In the genomic region with DNA sequence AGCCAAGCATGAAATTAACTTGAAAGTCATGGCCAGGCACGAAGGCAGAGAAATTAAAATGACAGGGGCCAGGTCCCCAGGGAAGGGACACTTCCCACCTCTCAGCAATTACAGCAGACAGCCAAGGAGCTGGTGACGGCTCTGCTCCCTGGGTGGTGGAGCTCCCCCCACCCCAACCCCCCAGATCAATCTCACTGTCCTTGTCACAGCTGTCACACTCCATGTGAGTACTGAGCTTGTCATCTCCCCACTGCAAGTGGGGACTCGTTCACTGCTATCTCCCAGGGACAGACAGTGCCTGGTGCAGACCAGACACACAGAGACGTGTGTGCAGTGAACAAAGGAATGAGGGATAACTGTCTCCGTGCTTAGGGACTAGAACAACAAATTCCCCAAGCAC, we compare ENCODE assay signal across 14 mouse cellular contexts.
A peak's percentile ranks its signal among the peaks of the same experiment; 100 is the strongest.
DNase-seq lines count a peak whose midpoint lies in the region; ATAC-seq and TF ChIP-seq lines count a peak whose summit lies in the region.
"Had no signal": no experiment of that assay in that cellular context is flagged by ENCODE, and none has a peak within 500 bp of the region (broad histone marks: within the 10 kb centered on the region; RNA-seq: fewer than 3 reads in every experiment).

No protein-coding gene starts in this region.

- no peak overlapping the region for H3K4me2 ChIP-seq in midbrain, embryonic 12.5 days (replicated peaks)
- H3K4me2 ChIP-seq: intestine, embryonic 15.5 days; limb, embryonic 12.5 days had no signal

- no peaks in the 10 kb centered on the region; the same call in 1 of the 2 replicates for H3K27me3 ChIP-seq in G1E (ENCODE audit: insufficient read depth, low read length)
- H3K27me3 ChIP-seq in hindbrain, embryonic 10.5 days (ENCODE audit: insufficient read depth, poor library complexity, severe bottlenecking): no peaks in the 10 kb centered on the region
- H3K27me3 ChIP-seq in midbrain, embryonic 12.5 days: no peaks in the 10 kb centered on the region
- H3K27me3 ChIP-seq: intestine, embryonic 15.5 days; limb, embryonic 12.5 days had no signal

- DNase-seq in G1E (ENCODE audit: low spot score): no peak
- DNase-seq in brain, adult 2 months (ENCODE audit: low read depth, low spot score): peak; percentile 56
- DNase-seq in hindbrain, embryonic 10.5 days (ENCODE audit: low spot score): no peak
- no peak for DNase-seq in c-Kit-positive CD71-positive TER-119-positive erythroid progenitor cells, embryonic 14.5 days (ENCODE audit: low spot score)
- no peak for DNase-seq in embryo, embryonic 10.5 days (ENCODE audit: low spot score)
- no peak for DNase-seq in left cerebral cortex, postnatal 4 days
- no peak for DNase-seq in adrenal gland, postnatal 14 days
- DNase-seq: heart, adult 2 months; lung, postnatal 10 days had no signal

- no peaks in the 10 kb centered on the region for H3K36me3 ChIP-seq in G1E (replicated peaks)
- H3K36me3 ChIP-seq in hindbrain, embryonic 10.5 days: peaks cover 99% of the 10 kb centered on the region
- H3K36me3 ChIP-seq in midbrain, embryonic 12.5 days: peaks cover 62% of the 10 kb centered on the region

- intact Hi-C loops in left cerebral cortex, postnatal 4 days (cut with DNase I): no loop called here

- H3K9ac ChIP-seq in midbrain, embryonic 12.5 days (replicated peaks): no peak overlapping the region
- H3K9ac ChIP-seq: intestine, embryonic 15.5 days; limb, embryonic 12.5 days had no signal

- H3K4me3 ChIP-seq in G1E (ENCODE audit: low read depth, low read length): 0 out of 2 replicates have a peak overlapping the region, but pooled peaks have one; percentile 4
- H3K4me3 ChIP-seq in hindbrain, embryonic 10.5 days: no peak overlapping the region
- no peak overlapping the region for H3K4me3 ChIP-seq in midbrain, embryonic 12.5 days
- H3K4me3 ChIP-seq: heart, adult 2 months; intestine, embryonic 15.5 days; limb, embryonic 12.5 days; myocyte had no signal

- peaks cover 99% of the 10 kb centered on the region for H3K9me3 ChIP-seq in G1E (replicated peaks)
- H3K9me3 ChIP-seq in hindbrain, embryonic 10.5 days: peaks cover 13% of the 10 kb centered on the region
- H3K9me3 ChIP-seq in midbrain, embryonic 12.5 days: peaks cover 7% of the 10 kb centered on the region; the same call in 1 of the 2 replicates
- H3K9me3 ChIP-seq: intestine, embryonic 15.5 days had no signal

- no peak for TF ChIP-seq CTCF in G1E (IDR thresholded peaks at IDR 0.05; ENCODE audit: low read depth, low read length)

- no peaks in the 10 kb centered on the region for H3K4me1 ChIP-seq in G1E (ENCODE audit: insufficient read depth, low read depth, low read length)
- peaks cover 27% of the 10 kb centered on the region for H3K4me1 ChIP-seq in hindbrain, embryonic 10.5 days (replicated peaks)
- H3K4me1 ChIP-seq in midbrain, embryonic 12.5 days: peaks cover 8% of the 10 kb centered on the region; the same call in 1 of the 2 replicates
- H3K4me1 ChIP-seq: intestine, embryonic 15.5 days had no signal

- 58% methylated on average over 5 of the region's 5 CpGs for WGBS in hindbrain, embryonic 10.5 days
- WGBS in midbrain, embryonic 12.5 days: 48% methylated on average over 5 of the region's 5 CpGs

- ATAC-seq in G1E (ENCODE audit: extremely low read depth, insufficient number of reproducible peaks, low FRiP score, poor library complexity, severe bottlenecking): no peak
- peak; percentile 52 for ATAC-seq in midbrain, embryonic 12.5 days (ENCODE audit: low FRiP score, low read depth)
- ATAC-seq: intestine, embryonic 15.5 days had no signal

- H3K27ac ChIP-seq in hindbrain, embryonic 10.5 days: peak overlapping the region; percentile 70
- peak overlapping the region; percentile 75 for H3K27ac ChIP-seq in midbrain, embryonic 12.5 days (replicated peaks)
- H3K27ac ChIP-seq: heart, adult 2 months; intestine, embryonic 15.5 days; limb, embryonic 12.5 days; stomach, postnatal 0 days had no signal
